Mouse (Mus musculus) gastrocnemius, postnatal 14 days (tissue): ENCODE results near the gene Tango6. TPM values are rescaled to one million over a fixed set of nuclear protein-coding genes. Genes with fewer than 3 reads are reported as not detected.

Experiments used
- DNase-seq: peaks from one replicate; pipeline ENCODE4 v3.0.0; 2021; ENCODE audit warnings: mixed read lengths
- intact Hi-C: fragments of 180-260 bp; cut with DNase I; formaldehyde crosslinking; loops from one replicate; pipeline ENCODE4 v1.15.1; 2025; ENCODE audit warnings: low total_unique reads
- long read RNA-seq, 2 experiments: library from polyadenylated mRNA; stranded (forward); transcript quantifications; one replicate each; pipeline ENCODE4 v2.0.0; 2021
- total RNA-seq, 2 experiments: library from RNA; stranded (reverse); gene quantifications; 2 replicates each; pipeline ENCODE4 v1.2.3; 2021

Tango6 gene
- 1 to 10 TPM; 8.0 to 8.1 TPM for total RNA-seq
- long read RNA-seq, experiment 1, full-length matches to known transcripts: 5 of 11 reads
- long read RNA-seq, experiment 1, partial matches to known transcripts: 4 of 11 reads
- long read RNA-seq, experiment 1, other reads (novel, unspliced or antisense): 2 of 11 reads
- long read RNA-seq, experiment 2, full-length matches to known transcripts: 6 of 12 reads
- long read RNA-seq, experiment 2, partial matches to known transcripts: 2 of 12 reads
- long read RNA-seq, experiment 2, other reads (novel, unspliced or antisense): 4 of 12 reads

- intact Hi-C loops: no loop called here
- DNase-seq: peak; percentile 91
These were observed at the start of gene Tango6 for GRCm38 (mm10) chr8:106682971-106683668. TSS of gene Tango6 (plus strand) at chr8:106683068.

GRCm38 (mm10) chr8:106633361-106634158 is 49.3 kb upstream of the Tango6 start:
- DNase-seq: no peak
- intact Hi-C loops: no loop called here

DNA sequence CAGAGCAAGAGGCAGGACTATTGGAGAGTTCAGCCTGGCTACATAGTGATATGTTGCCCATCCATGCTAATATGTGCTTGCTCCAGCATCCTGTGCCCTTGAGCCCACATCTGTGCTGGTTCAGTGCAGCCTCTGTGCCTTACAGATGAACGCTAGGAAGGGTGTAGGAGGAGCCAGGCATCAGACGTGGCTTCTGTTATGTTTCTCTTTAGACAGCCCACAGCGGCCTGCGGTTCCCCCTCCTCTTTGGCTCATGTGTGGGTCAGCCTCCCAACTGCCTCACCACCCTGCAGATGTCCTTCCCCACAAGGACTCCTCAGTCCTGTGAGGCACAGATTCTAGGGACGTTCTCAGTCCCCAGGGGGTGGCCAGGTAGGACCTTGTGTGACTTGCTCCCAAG is 47.6 kb upstream of the Tango6 start:
- intact Hi-C loops: no loop called here
- DNase-seq: no peak

DNA sequence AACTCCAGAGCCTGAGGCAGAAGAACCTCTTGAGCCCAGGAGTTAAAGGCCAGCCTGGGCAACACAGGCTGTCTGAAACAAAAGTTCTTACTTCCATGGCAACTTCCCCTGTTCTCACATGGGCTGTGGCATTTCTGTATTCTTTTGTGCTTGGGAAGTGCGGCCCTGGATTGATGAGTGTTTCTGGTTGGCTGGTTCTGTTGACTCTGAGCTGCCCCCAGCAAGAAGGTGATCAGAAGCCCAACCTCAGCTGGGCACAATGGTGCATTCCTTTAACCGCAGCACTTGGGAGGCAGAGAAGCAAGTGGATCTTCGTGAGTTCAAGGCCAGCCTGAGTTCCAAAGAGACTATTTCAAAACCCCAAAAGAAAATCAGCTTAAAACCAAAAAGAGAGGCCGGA is 45.4 kb upstream of the Tango6 start:
- DNase-seq: no peak
- intact Hi-C loops: no loop called here

- intact Hi-C loops: no loop called here
- DNase-seq: no peak
These were observed 44.0 kb upstream of the Tango6 start for GRCm38 (mm10) chr8:106638768-106639295.

DNA sequence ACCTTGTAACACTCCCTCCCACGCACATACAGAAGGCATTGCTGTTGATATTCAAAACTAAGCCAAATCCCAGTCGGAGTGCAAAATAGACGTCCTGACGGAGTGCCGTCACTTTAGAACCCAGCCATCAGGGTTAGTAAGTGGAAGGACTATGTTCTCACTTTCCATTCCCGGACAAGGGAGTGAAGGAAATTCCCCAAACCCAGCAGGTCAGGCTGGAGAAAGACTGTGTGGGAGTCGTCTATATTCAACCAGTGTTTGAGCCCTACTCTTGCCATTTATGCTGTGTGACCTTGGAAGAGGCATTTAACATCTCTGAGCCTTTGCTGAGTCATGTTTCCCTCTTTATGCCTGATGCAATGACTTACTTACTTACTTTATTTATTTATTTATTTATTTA is 42.7 kb upstream of the Tango6 start:
- intact Hi-C loops: no loop called here
- DNase-seq: no peak

- DNase-seq: no peak
- intact Hi-C loops: no loop called here
These were observed 41.9 kb upstream of the Tango6 start for GRCm38 (mm10) chr8:106640921-106641320.

DNA sequence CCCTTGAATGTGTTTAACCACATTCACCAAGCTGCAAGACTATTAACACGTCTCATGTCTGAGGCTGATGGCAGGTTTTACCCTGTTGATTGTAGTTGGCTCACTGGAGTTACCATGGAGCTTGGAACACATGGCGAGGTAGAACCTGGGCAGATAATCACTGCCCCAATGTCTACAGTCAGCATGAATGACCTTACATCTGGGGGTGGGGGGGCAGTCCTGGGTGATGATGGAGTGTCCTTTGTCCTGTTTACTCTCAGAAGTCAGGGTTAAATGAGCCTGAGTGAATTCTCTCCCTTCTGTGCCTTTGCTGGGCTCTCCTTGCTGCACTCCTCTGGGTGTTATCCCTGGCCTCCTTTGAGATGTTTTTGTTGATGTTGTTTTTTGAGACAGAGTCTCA is 40.7 kb upstream of the Tango6 start:
- intact Hi-C loops: no loop called here

DNA sequence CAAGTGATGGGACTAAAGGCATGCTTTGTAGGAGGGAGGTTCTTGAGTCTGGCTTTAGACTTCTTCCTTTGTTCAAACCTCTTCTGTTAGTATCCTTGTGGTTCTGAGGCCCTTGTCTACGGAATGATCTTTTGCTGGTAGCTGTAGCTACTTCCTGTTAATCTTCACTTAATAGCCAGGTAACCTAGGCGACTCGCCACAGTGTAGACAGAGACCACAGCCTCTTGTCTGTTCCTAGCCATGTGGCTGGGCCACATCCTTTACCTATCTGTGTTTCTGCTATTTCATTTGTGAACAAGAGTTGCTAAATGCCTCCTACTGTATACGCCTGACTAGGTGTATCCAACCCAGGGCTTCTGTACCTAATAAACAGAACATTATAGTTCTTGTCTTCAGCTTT is 39.8 kb upstream of the Tango6 start:
- intact Hi-C loops: no loop called here
- no peak for DNase-seq

More for the DNA sequence above, 40.7 kb upstream of the Tango6 start:
- DNase-seq: no peak

DNA sequence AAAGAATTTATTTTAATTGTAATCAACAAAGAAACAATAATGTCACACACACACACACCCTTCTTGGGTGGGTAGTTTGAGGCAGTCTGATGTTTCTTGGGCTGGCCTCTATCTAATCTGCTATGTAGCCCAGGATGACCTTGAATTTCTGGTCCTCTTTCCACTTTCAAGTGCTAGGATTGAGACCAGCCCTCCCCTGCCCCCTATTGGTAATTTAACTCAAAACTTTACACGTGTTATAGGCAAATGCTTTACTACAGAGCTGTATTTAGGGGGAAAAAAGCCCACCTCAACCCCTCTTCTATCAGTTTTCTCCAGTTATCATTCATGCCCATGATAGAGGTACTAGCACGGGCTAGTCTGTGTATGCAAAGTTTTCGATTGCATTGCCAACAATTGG is 37.9 kb upstream of the Tango6 start:
- intact Hi-C loops: no loop called here
- DNase-seq: no peak

DNA sequence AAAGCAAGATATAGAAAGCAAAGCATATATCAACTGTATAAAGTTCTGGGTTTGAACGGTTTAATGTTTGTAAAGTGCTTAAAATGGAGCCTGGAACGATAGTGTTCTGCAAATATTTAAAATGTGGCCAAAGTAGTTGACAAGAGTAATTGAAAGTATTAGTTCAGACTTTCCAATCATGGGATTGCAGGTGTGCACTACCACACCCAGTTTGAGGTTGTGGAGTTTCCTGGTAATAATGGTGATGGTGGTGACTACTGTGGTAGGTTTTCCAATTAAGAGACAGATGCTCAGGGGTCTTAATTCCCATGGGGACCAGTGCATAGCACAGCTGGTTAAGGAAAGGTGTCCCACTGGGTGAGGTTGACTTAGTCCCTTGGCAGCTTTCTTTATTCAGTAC is 36.7 kb upstream of the Tango6 start:
- DNase-seq: no peak
- intact Hi-C loops: loop anchor here (2.0 kb wide), 1 partner anchor 213 kb away; no protein-coding TSS in a partner anchor

- intact Hi-C loops: loop anchor here (2.0 kb wide), 1 partner anchor 214 kb away; no protein-coding TSS in a partner anchor
- no peak for DNase-seq
These were observed 36.1 kb upstream of the Tango6 start for GRCm38 (mm10) chr8:106646731-106647130.

DNA sequence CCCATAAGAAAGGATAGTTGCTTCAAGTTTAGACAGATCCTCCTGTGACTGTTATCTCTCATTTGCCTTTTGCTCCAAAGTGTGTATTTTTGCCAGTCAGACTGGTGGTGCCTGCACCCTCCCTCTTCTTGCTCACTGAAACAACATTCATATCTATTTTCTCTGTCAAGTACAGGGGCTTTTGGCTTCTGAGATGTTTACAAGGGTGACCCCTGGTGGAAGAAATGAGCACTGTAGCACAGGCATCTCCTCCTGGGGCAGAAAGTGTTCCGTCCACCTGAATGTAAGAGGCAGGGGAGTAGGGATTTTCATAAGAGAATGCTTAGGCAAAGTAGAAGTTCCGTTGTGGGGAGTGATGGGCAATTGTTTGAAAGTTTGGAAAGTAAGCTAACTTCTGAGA is 35.5 kb upstream of the Tango6 start:
- DNase-seq: peak; percentile 57
- intact Hi-C loops: loop anchor here (2.0 kb wide), 1 partner anchor 215 kb away; no protein-coding TSS in a partner anchor

- intact Hi-C loops: loop anchor here (2.0 kb wide), 1 partner anchor 86 kb away; no protein-coding TSS in a partner anchor
- no peak for DNase-seq
These were observed 34.4 kb upstream of the Tango6 start for GRCm38 (mm10) chr8:106648421-106648820.

- no peak for DNase-seq
- intact Hi-C loops: loop anchor here (10.0 kb wide), 1 partner anchor 237 kb away; the partner anchor contains the start of gene Zfp90
These were observed 30.9 kb upstream of the Tango6 start for GRCm38 (mm10) chr8:106651994-106652393.

- no peak for DNase-seq
- intact Hi-C loops: loop anchor here (10.0 kb wide), 1 partner anchor 241 kb away; the partner anchor contains the start of gene Zfp90
These were observed 26.8 kb upstream of the Tango6 start for GRCm38 (mm10) chr8:106656046-106656445.

DNA sequence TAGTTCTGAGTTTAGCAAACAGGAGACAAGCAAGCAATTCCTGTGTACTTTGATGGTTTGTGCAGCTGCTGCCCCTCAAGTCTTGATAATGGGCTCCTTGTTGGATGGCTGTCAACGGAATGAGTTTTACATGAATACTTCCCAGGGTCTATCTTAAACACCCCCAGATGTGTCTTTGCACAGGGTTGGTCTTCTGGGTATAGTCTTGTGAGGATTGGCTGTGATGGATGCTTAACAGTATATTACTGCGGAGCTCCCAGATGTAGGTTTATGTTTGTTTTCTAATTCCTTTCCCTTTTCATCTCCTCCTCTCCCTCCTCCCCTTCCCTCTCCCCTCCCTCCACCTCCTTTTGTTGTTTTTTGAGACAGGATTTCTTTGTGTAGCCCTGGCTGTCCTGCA is 10.1 kb upstream of the Tango6 start:
- intact Hi-C loops: no loop called here
- no peak for DNase-seq

DNA sequence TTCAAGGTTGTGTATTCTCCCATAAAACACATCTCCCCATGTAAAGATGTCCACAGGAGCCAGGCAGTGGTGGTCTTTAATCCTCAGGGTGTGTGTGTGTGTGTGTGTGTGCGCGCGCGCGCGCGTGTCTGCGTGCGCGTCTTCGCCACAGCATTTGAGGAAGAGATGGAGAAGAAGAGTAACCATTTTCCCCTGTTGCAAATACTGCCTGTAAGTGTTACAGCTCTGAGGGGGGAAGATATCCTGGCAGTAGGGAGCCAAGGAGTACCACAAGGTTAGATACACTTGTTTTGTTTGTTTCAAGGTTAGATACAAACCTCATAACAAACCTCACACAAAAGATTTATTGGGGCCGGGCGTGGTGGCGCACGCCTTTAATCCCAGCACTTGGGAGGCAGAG is 8.6 kb upstream of the Tango6 start:
- intact Hi-C loops: no loop called here
- DNase-seq: no peak

- no peak for DNase-seq
- intact Hi-C loops: no loop called here
These were observed 8.0 kb upstream of the Tango6 start for GRCm38 (mm10) chr8:106674894-106675293.

DNA sequence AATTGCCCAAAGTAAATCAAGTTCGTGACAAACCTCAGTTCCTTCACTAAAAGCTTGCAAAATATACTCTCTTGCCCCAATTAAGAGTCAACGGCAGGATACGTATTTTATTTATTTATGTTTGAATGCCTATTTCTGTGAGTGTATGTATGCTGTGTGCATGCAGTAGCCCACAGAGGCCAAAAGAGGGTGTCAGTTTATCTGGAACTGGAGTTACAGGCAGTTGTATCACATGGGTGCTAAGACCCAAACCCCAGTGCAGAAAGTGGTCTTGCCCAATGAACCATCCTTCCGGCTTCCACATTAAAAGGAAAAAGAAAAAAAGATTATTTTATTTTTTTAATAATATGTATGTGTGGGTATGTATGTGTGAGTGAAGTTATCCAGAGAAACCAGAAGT is 1.5 kb downstream of the Tango6 start:
- intact Hi-C loops: no loop called here
- DNase-seq: no peak
